Mouse (Mus musculus) midbrain, embryonic 10.5 days (tissue): ENCODE data around the gene Hsd17b12. TPM values are rescaled to one million over a fixed set of nuclear protein-coding genes. Genes with fewer than 3 reads are reported as not detected.
A peak's percentile ranks its signal among the peaks of the same experiment; 100 is the strongest.

Experiments used
- DNase-seq: peaks from one replicate; pipeline ENCODE4 v3.0.0-alpha.2; 2017; ENCODE audit warnings: low spot score
- H3K27ac ChIP-seq: fragments of 300-500 bp; sonication (generic); replicated peaks from 2 replicates; pipeline ENCODE4 v1.5.1; 2016; ENCODE audit warnings: mild to moderate bottlenecking
- H3K27me3 ChIP-seq: fragments of 300-500 bp; sonication (generic); 2 replicates; pipeline ENCODE4 v1.6.1; 2016; ENCODE audit warnings: low read depth, mild to moderate bottlenecking; ENCODE audit not compliant: poor library complexity, severe bottlenecking
- H3K36me3 ChIP-seq: fragments of 300-500 bp; sonication (generic); 2 replicates; pipeline ENCODE4 v1.6.1; 2016; ENCODE audit warnings: mild to moderate bottlenecking, moderate library complexity
- H3K4me1 ChIP-seq: fragments of 300-500 bp; sonication (generic); 2 replicates; pipeline ENCODE4 v1.6.1; 2016
- H3K4me3 ChIP-seq: fragments of 300-500 bp; sonication (generic); 2 replicates; pipeline ENCODE4 v1.5.1; 2016; ENCODE audit warnings: mild to moderate bottlenecking, moderate library complexity
- H3K9me3 ChIP-seq: fragments of 300-500 bp; sonication (generic); replicated peaks from 2 replicates; pipeline ENCODE4 v1.6.1; 2016; ENCODE audit warnings: mild to moderate bottlenecking
- WGBS: fragments of 180-500 bp; shearing (Covaris S2); methylation state at CpG from one replicate; pipeline ENCODE4 v1.1.7; 2016; 5-methylcytosine and 5-hydroxymethylcytosine counted together
- polyA plus RNA-seq: library from polyadenylated mRNA; unstranded; fragments of >200 nt; fragmentation: Nextera tagmentation; extraction: Ambion mirVana; gene quantifications from 2 replicates; pipeline ENCODE4 v1.2.1, GENCODE M21; 2016

Hsd17b12 gene
- polyA plus RNA-seq, 1 experiment from 2014 or later: 143 TPM

GRCm38 (mm10) chr2:94062791-94063190 lies 95.0 kb downstream of the Hsd17b12 start:
- Histone ChIP-seq H3K27ac (no peak overlapping the region), H3K4me3 (no peak overlapping the region), H3K27me3 (no peaks in the 10 kb centered on the region), H3K4me1 (no peaks in the 10 kb centered on the region), H3K9me3 (no peaks in the 10 kb centered on the region), H3K36me3 (peaks cover 3% of the 10 kb centered on the region; the same call in 1 of the 2 replicates)
- no peak for DNase-seq
- WGBS: 91% methylated on average over 4 of the region's 4 CpGs

- no peak for DNase-seq
- WGBS: 88% methylated on average over 5 of the region's 5 CpGs
- Histone ChIP-seq H3K27me3 (no peaks in the 10 kb centered on the region), H3K4me1 (no peaks in the 10 kb centered on the region), H3K27ac (no peak overlapping the region), H3K9me3 (no peaks in the 10 kb centered on the region), H3K4me3 (no peak overlapping the region), H3K36me3 (no peaks in the 10 kb centered on the region; the same call in 1 of the 2 replicates)
Observed at GRCm38 (mm10) chr2:94059459-94059858, 98.3 kb downstream of the Hsd17b12 start.

GRCm38 (mm10) chr2:94054813-94055212 lies 103.0 kb downstream of the Hsd17b12 start:
- DNase-seq: no peak
- H3K36me3 ChIP-seq: peaks cover 14% of the 10 kb centered on the region; the same call in 1 of the 2 replicates
- H3K27me3 ChIP-seq: no peaks in the 10 kb centered on the region
- H3K4me1 ChIP-seq: no peaks in the 10 kb centered on the region
- H3K9me3 ChIP-seq: no peaks in the 10 kb centered on the region
- H3K27ac ChIP-seq: no peak overlapping the region
- no peak overlapping the region for H3K4me3 ChIP-seq

- DNase-seq: no peak
Observed at GRCm38 (mm10) chr2:94051952-94052351, 105.8 kb downstream of the Hsd17b12 start.

GRCm38 (mm10) chr2:94050901-94051300 lies 106.9 kb downstream of the Hsd17b12 start:
- no peak for DNase-seq
- Histone ChIP-seq H3K4me3 (no peak overlapping the region), H3K27ac (no peak overlapping the region), H3K9me3 (no peaks in the 10 kb centered on the region), H3K4me1 (0 out of 2 replicates have a peak, but pooled peaks cover 6% of the 10 kb centered on the region), H3K27me3 (no peaks in the 10 kb centered on the region), H3K36me3 (peaks cover 14% of the 10 kb centered on the region; the same call in 1 of the 2 replicates)
- 98% methylated on average over 3 of the region's 3 CpGs for WGBS

More at GRCm38 (mm10) chr2:94051952-94052351, 105.8 kb downstream of the Hsd17b12 start:
- Histone ChIP-seq H3K4me1 (0 out of 2 replicates have a peak, but pooled peaks cover 6% of the 10 kb centered on the region), H3K27ac (no peak overlapping the region), H3K36me3 (peaks cover 14% of the 10 kb centered on the region; the same call in 1 of the 2 replicates), H3K27me3 (no peaks in the 10 kb centered on the region), H3K4me3 (no peak overlapping the region), H3K9me3 (no peaks in the 10 kb centered on the region)
- 93% methylated on average over 5 of the region's 5 CpGs for WGBS

GRCm38 (mm10) chr2:94049471-94050176 lies 108.1 kb downstream of the Hsd17b12 start:
- no peak for DNase-seq
- Histone ChIP-seq H3K36me3 (peaks cover 17% of the 10 kb centered on the region), H3K4me3 (no peak overlapping the region), H3K9me3 (no peaks in the 10 kb centered on the region), H3K27ac (no peak overlapping the region), H3K27me3 (no peaks in the 10 kb centered on the region), H3K4me1 (0 out of 2 replicates have a peak, but pooled peaks cover 10% of the 10 kb centered on the region)
- 91% methylated on average over 5 of the region's 5 CpGs for WGBS

GRCm38 (mm10) chr2:94048733-94049470 lies 108.9 kb downstream of the Hsd17b12 start:
- no peak overlapping the region for H3K4me3 ChIP-seq
- no peak for DNase-seq
- peaks cover 16% of the 10 kb centered on the region; the same call in 1 of the 2 replicates for H3K4me1 ChIP-seq
- WGBS: 83% methylated on average over 5 of the region's 5 CpGs
- peaks cover 17% of the 10 kb centered on the region for H3K36me3 ChIP-seq
- H3K27me3 ChIP-seq: no peaks in the 10 kb centered on the region
- H3K9me3 ChIP-seq: no peaks in the 10 kb centered on the region
- H3K27ac ChIP-seq: no peak overlapping the region

GRCm38 (mm10) chr2:94048271-94048670 lies 109.5 kb downstream of the Hsd17b12 start:
- H3K36me3 ChIP-seq: peaks cover 17% of the 10 kb centered on the region
- H3K27ac ChIP-seq: no peak overlapping the region
- H3K4me1 ChIP-seq: peaks cover 20% of the 10 kb centered on the region
- 61% methylated on average over 1 of the region's 1 CpGs for WGBS
- H3K9me3 ChIP-seq: no peaks in the 10 kb centered on the region
- no peaks in the 10 kb centered on the region for H3K27me3 ChIP-seq
- DNase-seq: no peak
- H3K4me3 ChIP-seq: no peak overlapping the region

GRCm38 (mm10) chr2:94045411-94046090 lies 112.2 kb downstream of the Hsd17b12 start:
- whole genome bisulfite sequencing: 87% methylated on average over 6 of the region's 6 CpGs
- DNase-seq: no peak
- no peak overlapping the region for H3K27ac ChIP-seq

GRCm38 (mm10) chr2:94044174-94044573 lies 113.6 kb downstream of the Hsd17b12 start:
- peaks cover 20% of the 10 kb centered on the region for H3K4me1 ChIP-seq
- no peaks in the 10 kb centered on the region for H3K27me3 ChIP-seq
- 88% methylated on average over 2 of the region's 2 CpGs for WGBS
- DNase-seq: no peak
- no peak overlapping the region for H3K4me3 ChIP-seq
- peaks cover 19% of the 10 kb centered on the region for H3K36me3 ChIP-seq
- no peaks in the 10 kb centered on the region for H3K9me3 ChIP-seq
- H3K27ac ChIP-seq: no peak overlapping the region

More at GRCm38 (mm10) chr2:94045411-94046090, 112.2 kb downstream of the Hsd17b12 start:
- Histone ChIP-seq H3K4me3 (no peak overlapping the region), H3K4me1 (peaks cover 20% of the 10 kb centered on the region), H3K9me3 (no peaks in the 10 kb centered on the region), H3K27me3 (no peaks in the 10 kb centered on the region), H3K36me3 (peaks cover 17% of the 10 kb centered on the region)

- Histone ChIP-seq H3K9me3 (no peaks in the 10 kb centered on the region), H3K27ac (no peak overlapping the region), H3K4me1 (peaks cover 19% of the 10 kb centered on the region), H3K4me3 (no peak overlapping the region), H3K36me3 (peaks cover 23% of the 10 kb centered on the region), H3K27me3 (no peaks in the 10 kb centered on the region)
- WGBS: 55% methylated on average over 5 of the region's 5 CpGs
- peak; percentile 26 for DNase-seq
Observed at GRCm38 (mm10) chr2:94043662-94044061, 114.1 kb downstream of the Hsd17b12 start.

GRCm38 (mm10) chr2:94042461-94042860 lies 115.3 kb downstream of the Hsd17b12 start:
- DNase-seq: no peak
- 97% methylated on average over 3 of the region's 3 CpGs for WGBS

More at GRCm38 (mm10) chr2:94042461-94042860, 115.3 kb downstream of the Hsd17b12 start:
- Histone ChIP-seq H3K36me3 (peaks cover 23% of the 10 kb centered on the region), H3K4me1 (peaks cover 14% of the 10 kb centered on the region), H3K27me3 (no peaks in the 10 kb centered on the region), H3K27ac (no peak overlapping the region), H3K4me3 (no peak overlapping the region), H3K9me3 (no peaks in the 10 kb centered on the region)
